Mouse (Mus musculus) gastrocnemius, postnatal 36 days (tissue): ENCODE measurements around the gene Kif23. TPM values are rescaled to one million over a fixed set of nuclear protein-coding genes. Genes with fewer than 3 reads are reported as not detected.

Experiments
- DNase-seq, 2 experiments: peaks; one replicate each; pipeline ENCODE4 v3.0.0; 2022
- intact Hi-C: fragments of 180-260 bp; cut with DNase I; formaldehyde crosslinking; loops from one replicate; pipeline ENCODE4 v1.15.1; 2025
- long read RNA-seq, 2 experiments: library from polyadenylated mRNA; stranded (forward); transcript quantifications; one replicate each; pipeline ENCODE4 v2.0.0; 2021
- total RNA-seq, 2 experiments: library from RNA; stranded (reverse); gene quantifications; 2 replicates each; pipeline ENCODE4 v1.2.3; 2021

Kif23 gene
- 1 to 10 TPM in 1 of 2 experiments, under 1 TPM in 1; 0.81 to 1.8 TPM for total RNA-seq
- long read RNA-seq, experiment 1, result 0 reads
- long read RNA-seq, experiment 2, result 0 reads

- intact Hi-C loops, result loop anchor here (5.0 kb wide), 1 partner anchor 40 kb away; no protein-coding TSS in a partner anchor
- DNase-seq, result peak; percentile 93 to 94
Measured at GRCm38 (mm10) chr9:61946623-61947401, at the start of gene Kif23. Kif23 (minus strand) TSS chr9:61946774.

GRCm38 (mm10) chr9:61991158-61991557, 44.6 kb upstream of the Kif23 start:
- DNase-seq, result no peak
- intact Hi-C loops, result no loop called here

GRCm38 (mm10) chr9:61990738-61991137, 44.2 kb upstream of the Kif23 start:
- intact Hi-C loops, result no loop called here

GRCm38 (mm10) chr9:61986055-61986454, 39.5 kb upstream of the Kif23 start:
- no peak for DNase-seq
- intact Hi-C loops, result loop anchor here (5.0 kb wide), 1 partner anchor 39 kb away; the partner anchor contains the start of gene Kif23

More at GRCm38 (mm10) chr9:61990738-61991137, 44.2 kb upstream of the Kif23 start:
- no peak for DNase-seq

GRCm38 (mm10) chr9:61985183-61985863, 38.7 kb upstream of the Kif23 start:
- peak; percentile 28 to 61 for DNase-seq
- intact Hi-C loops, result loop anchor here (2.0 to 5.0 kb wide), 2 partner anchors 19 to 38 kb away; partner anchors contain the start of gene Kif23

- DNase-seq, result no peak
- intact Hi-C loops, result no loop called here
Measured at GRCm38 (mm10) chr9:61982940-61983620, 36.5 kb upstream of the Kif23 start.

GRCm38 (mm10) chr9:61981876-61982275, 35.3 kb upstream of the Kif23 start:
- no peak for DNase-seq
- intact Hi-C loops, result no loop called here

- DNase-seq, result no peak
- intact Hi-C loops, result no loop called here
Measured at GRCm38 (mm10) chr9:61979983-61980382, 33.4 kb upstream of the Kif23 start.

- intact Hi-C loops, result no loop called here
- no peak for DNase-seq
Measured at GRCm38 (mm10) chr9:61977258-61977945, 30.8 kb upstream of the Kif23 start.

GRCm38 (mm10) chr9:61972031-61972430, 25.5 kb upstream of the Kif23 start:
- intact Hi-C loops, result loop anchor here (5.0 kb wide), 1 partner anchor 65 kb away; no protein-coding TSS in a partner anchor
- DNase-seq, result no peak

- intact Hi-C loops, result loop anchor here (5.0 kb wide), 1 partner anchor 66 kb away; no protein-coding TSS in a partner anchor
- no peak for DNase-seq
Measured at GRCm38 (mm10) chr9:61971045-61971444, 24.5 kb upstream of the Kif23 start.

GRCm38 (mm10) chr9:61967357-61967756, 20.8 kb upstream of the Kif23 start:
- intact Hi-C loops, result loop anchor here (2.0 to 5.0 kb wide), 2 partner anchors 17 to 275 kb away; no protein-coding TSS in a partner anchor
- no peak for DNase-seq

- no peak for DNase-seq
- intact Hi-C loops, result loop anchor here (2.0 to 5.0 kb wide), 2 partner anchors 19 to 276 kb away; no protein-coding TSS in a partner anchor
Measured at GRCm38 (mm10) chr9:61965987-61966386, 19.4 kb upstream of the Kif23 start.

- intact Hi-C loops, result loop anchor here (5.0 kb wide), 1 partner anchor 277 kb away; no protein-coding TSS in a partner anchor
- DNase-seq, result peak; percentile 55 to 64
Measured at GRCm38 (mm10) chr9:61965411-61965930, 18.9 kb upstream of the Kif23 start.

GRCm38 (mm10) chr9:61963356-61963755, 16.8 kb upstream of the Kif23 start:
- DNase-seq, result no peak
- intact Hi-C loops, result no loop called here

GRCm38 (mm10) chr9:61961181-61961580, 14.6 kb upstream of the Kif23 start:
- intact Hi-C loops, result no loop called here
- DNase-seq, result no peak

- intact Hi-C loops, result no loop called here
- DNase-seq, result no peak
Measured at GRCm38 (mm10) chr9:61960753-61961152, 14.2 kb upstream of the Kif23 start.

GRCm38 (mm10) chr9:61959921-61960569, 13.5 kb upstream of the Kif23 start:
- intact Hi-C loops, result no loop called here

GRCm38 (mm10) chr9:61954707-61955106, 8.1 kb upstream of the Kif23 start:
- DNase-seq, result no peak
- intact Hi-C loops, result loop anchor here (5.0 kb wide), 1 partner anchor 293 kb away; no protein-coding TSS in a partner anchor

More at GRCm38 (mm10) chr9:61959921-61960569, 13.5 kb upstream of the Kif23 start:
- no peak for DNase-seq
